Mouse (Mus musculus): ENCODE measurements around the gene Il19. TPM values are rescaled to one million over a fixed set of nuclear protein-coding genes. Genes with fewer than 3 reads are reported as not detected.

Gene Il19
- polyA plus RNA-seq (2015; fragmentation: Illumina TruSeq; extraction: RNeasy Lipid Tissue Mini Kit (QIAGEN cat#74804); ENCODE audit: insufficient read depth, low replicate concordance) = not detected

DNA sequence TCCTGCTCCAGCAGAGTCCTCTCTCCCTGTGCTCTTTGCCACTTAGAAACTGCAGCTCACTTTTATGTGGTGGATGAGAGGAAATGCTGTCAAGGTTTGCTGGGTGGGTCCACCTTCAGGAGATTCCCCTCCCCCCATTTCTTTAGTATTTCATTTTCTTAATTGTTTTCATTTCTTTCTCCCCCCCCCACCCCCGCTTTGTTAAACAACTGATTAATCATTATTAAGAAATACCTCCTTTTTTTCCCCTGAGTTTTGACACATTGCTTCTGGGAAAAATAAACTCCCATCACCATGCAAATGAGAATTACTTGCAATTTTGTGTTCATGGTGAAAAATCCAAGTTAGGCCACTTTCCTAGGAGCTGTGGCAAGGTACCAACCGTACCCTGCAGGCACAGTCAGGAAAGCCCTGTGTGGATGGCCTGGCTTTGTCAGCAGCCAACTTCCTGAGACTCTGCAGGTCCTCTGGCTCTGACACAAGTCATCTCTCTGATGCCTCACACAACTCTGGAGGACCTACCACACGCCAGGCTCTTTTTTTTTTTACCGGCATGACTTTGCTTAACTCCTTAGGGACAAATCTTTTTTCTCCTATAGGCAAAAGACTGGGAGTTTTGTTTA, at the start of gene Il19:
Il19 (minus strand) TSS at position 51 of the 623 bp plus-strand sequence.

DNA sequence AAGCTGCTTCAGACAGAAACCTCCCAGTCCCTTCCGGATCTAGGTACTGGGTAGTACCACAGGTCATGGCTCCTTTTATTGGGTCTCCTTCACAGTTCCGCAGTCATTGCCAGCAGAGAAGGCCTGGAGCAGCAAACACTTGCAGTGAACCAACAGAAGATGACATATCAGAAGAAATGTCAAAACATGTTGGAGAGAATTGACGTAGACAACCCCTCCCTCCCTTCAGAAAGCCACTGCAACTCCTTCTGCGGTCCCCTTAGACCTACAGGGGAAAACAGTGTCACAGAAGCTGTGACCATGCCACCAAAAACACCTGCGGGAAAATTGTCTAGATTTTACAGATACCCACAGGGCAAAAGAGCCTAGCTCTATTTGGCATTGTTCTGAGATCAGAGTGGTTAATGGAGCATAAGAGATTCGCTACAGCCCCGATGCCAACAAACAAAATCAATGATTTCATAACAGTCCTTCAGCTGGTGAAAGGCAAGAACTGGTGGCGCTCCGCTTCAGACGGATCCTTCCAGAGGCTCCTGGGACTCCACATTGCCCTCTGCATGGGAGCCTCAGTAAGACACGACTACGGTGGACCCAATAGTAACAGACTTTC, 28.4 kb downstream of the Il19 start, which contains the start of gene Il20:
Il20 (minus strand) TSS at position 51 of the 610 bp plus-strand sequence.

DNA sequence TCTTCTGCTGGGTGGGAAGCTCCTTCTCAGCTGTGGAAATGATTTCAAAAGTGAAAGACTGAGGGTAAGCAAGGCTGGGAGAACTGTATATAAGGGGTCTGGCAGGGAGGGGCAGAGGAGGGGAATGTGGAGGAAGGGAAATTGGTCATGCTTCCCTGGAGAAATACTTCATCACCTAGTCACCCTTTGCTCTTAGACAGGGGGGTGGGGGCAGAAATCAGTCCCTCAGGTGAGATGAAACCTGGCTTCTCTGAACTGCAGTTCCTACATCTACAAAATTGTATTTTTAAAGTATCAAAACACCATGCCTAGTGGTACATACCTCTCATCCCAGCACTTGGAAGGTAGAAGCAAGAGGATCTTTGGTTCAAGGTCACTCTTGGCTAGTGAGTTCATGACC, 52.6 kb downstream of the Il19 start, which contains the start of gene Il24:
Il24 (minus strand) TSS at position 101 of the 400 bp plus-strand sequence.

Other genes with a start within 250 kb of the Il19 start
- 0.28 TPM for gene Gm29427, start 224.3 kb downstream of the Il19 start, polyA plus RNA-seq (2015; fragmentation: Illumina TruSeq; extraction: RNeasy Lipid Tissue Mini Kit (QIAGEN cat#74804); ENCODE audit: insufficient read depth, low replicate concordance)
- 14.2 TPM for gene Yod1, start 222.8 kb downstream of the Il19 start, polyA plus RNA-seq (2015; fragmentation: Illumina TruSeq; extraction: RNeasy Lipid Tissue Mini Kit (QIAGEN cat#74804); ENCODE audit: insufficient read depth, low replicate concordance)
- gene Pfkfb2, start 210.9 kb downstream of the Il19 start, polyA plus RNA-seq (2015; fragmentation: Illumina TruSeq; extraction: RNeasy Lipid Tissue Mini Kit (QIAGEN cat#74804); ENCODE audit: insufficient read depth, low replicate concordance) = 23.9 TPM
- 0.59 TPM for gene AA986860, start 208.1 kb downstream of the Il19 start, polyA plus RNA-seq (2015; fragmentation: Illumina TruSeq; extraction: RNeasy Lipid Tissue Mini Kit (QIAGEN cat#74804); ENCODE audit: insufficient read depth, low replicate concordance)
- gene Fcamr, start 139.2 kb downstream of the Il19 start, polyA plus RNA-seq (2015; fragmentation: Illumina TruSeq; extraction: RNeasy Lipid Tissue Mini Kit (QIAGEN cat#74804); ENCODE audit: insufficient read depth, low replicate concordance) = 3.6 TPM
- gene Pigr, start 113.4 kb downstream of the Il19 start, polyA plus RNA-seq (2015; fragmentation: Illumina TruSeq; extraction: RNeasy Lipid Tissue Mini Kit (QIAGEN cat#74804); ENCODE audit: insufficient read depth, low replicate concordance) = 1.0 TPM
- gene Fcmr, start 74.4 kb downstream of the Il19 start, polyA plus RNA-seq (2015; fragmentation: Illumina TruSeq; extraction: RNeasy Lipid Tissue Mini Kit (QIAGEN cat#74804); ENCODE audit: insufficient read depth, low replicate concordance) = 489 TPM
- not detected for gene Il24, start 52.7 kb downstream of the Il19 start, polyA plus RNA-seq (2015; fragmentation: Illumina TruSeq; extraction: RNeasy Lipid Tissue Mini Kit (QIAGEN cat#74804); ENCODE audit: insufficient read depth, low replicate concordance)
- gene Il20, start 28.7 kb downstream of the Il19 start, polyA plus RNA-seq (2015; fragmentation: Illumina TruSeq; extraction: RNeasy Lipid Tissue Mini Kit (QIAGEN cat#74804); ENCODE audit: insufficient read depth, low replicate concordance) = not detected
- 1.2 TPM for gene Il10, start 79.7 kb upstream of the Il19 start, polyA plus RNA-seq (2015; fragmentation: Illumina TruSeq; extraction: RNeasy Lipid Tissue Mini Kit (QIAGEN cat#74804); ENCODE audit: insufficient read depth, low replicate concordance)
- gene Mapkapk2, start 157.7 kb upstream of the Il19 start, polyA plus RNA-seq (2015; fragmentation: Illumina TruSeq; extraction: RNeasy Lipid Tissue Mini Kit (QIAGEN cat#74804); ENCODE audit: insufficient read depth, low replicate concordance) = 76.0 TPM
- gene Dyrk3, start 198.2 kb upstream of the Il19 start, polyA plus RNA-seq (2015; fragmentation: Illumina TruSeq; extraction: RNeasy Lipid Tissue Mini Kit (QIAGEN cat#74804); ENCODE audit: insufficient read depth, low replicate concordance) = 4.5 TPM
- gene Eif2d, start 213.1 kb upstream of the Il19 start, polyA plus RNA-seq (2015; fragmentation: Illumina TruSeq; extraction: RNeasy Lipid Tissue Mini Kit (QIAGEN cat#74804); ENCODE audit: insufficient read depth, low replicate concordance) = 26.0 TPM